Mouse (Mus musculus): ENCODE measurements around the gene Serinc5.

DNA sequence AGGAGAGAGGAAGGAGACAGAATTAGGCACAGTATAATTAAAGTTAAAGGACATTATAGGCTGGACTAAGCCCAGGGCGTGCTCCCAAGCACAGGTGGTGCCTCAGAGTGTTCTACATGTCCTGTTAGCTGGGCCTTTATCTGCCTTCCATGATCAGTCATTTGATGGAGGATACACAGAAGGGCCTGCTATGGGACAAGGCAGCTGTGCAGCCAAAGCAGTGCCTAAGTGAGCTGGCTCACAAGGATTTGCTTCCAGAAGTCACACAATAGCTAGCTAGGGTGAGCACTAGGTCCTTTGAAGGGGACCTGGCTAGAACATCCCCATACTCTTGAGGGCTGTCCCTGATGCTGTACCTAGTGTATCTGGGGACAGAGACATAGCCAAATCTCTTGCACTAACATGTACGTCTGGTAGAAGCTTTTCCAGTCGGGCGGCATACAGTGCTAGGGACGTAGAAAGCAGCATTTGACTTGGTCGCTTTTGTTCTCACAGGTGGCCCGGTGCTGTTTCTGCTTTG lies 94.2 kb downstream of the Serinc5 start:
- no peak for TF ChIP-seq POLR2A (IDR thresholded peaks at IDR 0.05; ENCODE audit: extremely low read depth, insufficient read depth, low read length)
- no peak for TF ChIP-seq CTCF (IDR thresholded peaks at IDR 0.05; ENCODE audit: extremely low read depth, insufficient read depth, low read length)
